Mouse (Mus musculus) kidney, adult 9 months (tissue): ENCODE results near the gene Gins1.

ENCODE experiments used
- DNase-seq: peaks from one replicate; pipeline ENCODE4 v3.0.0; 2022

Gins1 gene

GRCm38 (mm10) chr2:150963246-150963645 lies 58.0 kb downstream of the Gins1 start:
- no peak for DNase-seq

GRCm38 (mm10) chr2:150964641-150965040 lies 59.4 kb downstream of the Gins1 start:
- no peak for DNase-seq

- DNase-seq: no peak
Observed at GRCm38 (mm10) chr2:150965951-150966350, 60.8 kb downstream of the Gins1 start.

GRCm38 (mm10) chr2:150967491-150967890 lies 62.3 kb downstream of the Gins1 start:
- no peak for DNase-seq

- no peak for DNase-seq
Observed at GRCm38 (mm10) chr2:150969231-150969630, 64.0 kb downstream of the Gins1 start.

- no peak for DNase-seq
Observed at GRCm38 (mm10) chr2:150971856-150972255, 66.7 kb downstream of the Gins1 start.

GRCm38 (mm10) chr2:150972681-150973080 lies 67.5 kb downstream of the Gins1 start:
- DNase-seq: no peak

GRCm38 (mm10) chr2:150973401-150974115 lies 68.4 kb downstream of the Gins1 start:
- DNase-seq: no peak

- DNase-seq: no peak
Observed at GRCm38 (mm10) chr2:150976871-150977270, 71.7 kb downstream of the Gins1 start.

- DNase-seq: no peak
Observed at GRCm38 (mm10) chr2:150977676-150978075, 72.5 kb downstream of the Gins1 start.

- DNase-seq: no peak
Observed at GRCm38 (mm10) chr2:150978791-150979190, 73.6 kb downstream of the Gins1 start.

- DNase-seq: no peak
Observed at GRCm38 (mm10) chr2:150979861-150980620, 74.8 kb downstream of the Gins1 start.
